Mouse (Mus musculus): ENCODE data around the gene Morn4. TPM values are rescaled to one million over a fixed set of nuclear protein-coding genes. Genes with fewer than 3 reads are reported as not detected.

Gene Morn4
- polyA plus RNA-seq, 1 experiment from 2014 or later = 27.6 TPM

DNA sequence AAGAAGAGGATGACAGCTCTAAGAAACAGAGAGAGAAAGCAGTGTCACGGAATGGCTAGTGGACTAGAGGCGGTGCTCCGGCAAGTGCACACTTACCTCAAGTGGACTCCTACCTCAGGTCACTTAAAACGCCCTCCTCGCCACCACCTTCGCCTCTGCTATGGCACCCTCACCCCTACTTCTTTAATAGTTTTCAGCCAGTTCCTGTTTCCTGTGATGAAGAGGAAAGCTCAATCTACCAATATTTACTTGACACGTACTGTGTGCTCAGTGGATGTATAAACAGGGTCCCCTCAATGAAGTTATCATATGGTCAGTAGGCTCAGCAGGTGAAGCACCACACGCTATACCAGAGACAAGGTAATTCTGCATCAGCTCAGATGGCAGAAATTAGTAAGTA is 7.6 kb downstream of the Morn4 start:
- Histone ChIP-seq H3K4me3 (ENCODE audit: low read depth, low read length) (no peak overlapping the region), H3K4me2 (replicated peaks; ENCODE audit: low read depth, low read length) (no peak overlapping the region), H3K4me1 (ENCODE audit: control insufficient read depth, insufficient read depth, low read length) (no peaks in the 10 kb centered on the region), H3K27me3 (ENCODE audit: control insufficient read depth, insufficient read depth, low read length) (no peaks in the 10 kb centered on the region), H3K9ac (replicated peaks; ENCODE audit: low read depth, low read length) (no peak overlapping the region), H3K36me3 (ENCODE audit: control insufficient read depth, insufficient read depth, low read length) (peaks cover 8% of the 10 kb centered on the region), H3K27ac (ENCODE audit: low read length) (no peak overlapping the region), H3K9me3 (ENCODE audit: control insufficient read depth, low read depth, low read length) (no peaks in the 10 kb centered on the region)
- no peak for ATAC-seq (ENCODE audit: insufficient number of reproducible peaks, insufficient read depth, low FRiP score, low read depth)
- 91% methylated on average over 8 of the region's 8 CpGs for WGBS

DNA sequence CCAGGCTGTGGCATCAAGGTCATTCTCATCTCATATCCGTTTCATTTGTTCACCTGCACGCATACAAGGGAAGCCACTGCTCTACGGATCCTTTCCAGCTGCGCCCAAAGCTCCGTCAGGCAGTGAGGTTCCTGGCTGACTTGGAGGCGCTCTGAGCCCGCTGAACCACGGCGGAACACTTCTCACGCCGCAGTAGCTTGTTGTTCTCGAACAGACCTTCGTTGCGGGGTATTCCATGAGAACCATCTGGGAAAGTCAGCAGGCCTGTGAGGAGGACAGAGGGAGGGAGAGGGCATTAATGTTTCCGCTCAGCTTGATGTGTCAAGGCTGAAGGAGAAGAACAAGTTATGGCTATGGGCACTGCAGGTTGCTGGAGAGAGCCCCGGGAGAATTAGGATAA is 10.2 kb downstream of the Morn4 start:
- H3K4me1 ChIP-seq (ENCODE audit: control insufficient read depth, insufficient read depth, low read length) = no peaks in the 10 kb centered on the region
- H3K36me3 ChIP-seq (ENCODE audit: control insufficient read depth, insufficient read depth, low read length) = peaks cover 8% of the 10 kb centered on the region
- H3K9ac ChIP-seq (replicated peaks; ENCODE audit: low read depth, low read length) = no peak overlapping the region
- H3K27ac ChIP-seq (ENCODE audit: low read length) = no peak overlapping the region
- H3K4me3 ChIP-seq (ENCODE audit: low read depth, low read length) = no peak overlapping the region
- WGBS = 90% methylated on average over 16 of the region's 16 CpGs
- no peaks in the 10 kb centered on the region for H3K27me3 ChIP-seq (ENCODE audit: control insufficient read depth, insufficient read depth, low read length)
- no peak for ATAC-seq (ENCODE audit: insufficient number of reproducible peaks, insufficient read depth, low FRiP score, low read depth)
- no peaks in the 10 kb centered on the region for H3K9me3 ChIP-seq (ENCODE audit: control insufficient read depth, low read depth, low read length)
- no peak overlapping the region for H3K4me2 ChIP-seq (replicated peaks; ENCODE audit: low read depth, low read length)

DNA sequence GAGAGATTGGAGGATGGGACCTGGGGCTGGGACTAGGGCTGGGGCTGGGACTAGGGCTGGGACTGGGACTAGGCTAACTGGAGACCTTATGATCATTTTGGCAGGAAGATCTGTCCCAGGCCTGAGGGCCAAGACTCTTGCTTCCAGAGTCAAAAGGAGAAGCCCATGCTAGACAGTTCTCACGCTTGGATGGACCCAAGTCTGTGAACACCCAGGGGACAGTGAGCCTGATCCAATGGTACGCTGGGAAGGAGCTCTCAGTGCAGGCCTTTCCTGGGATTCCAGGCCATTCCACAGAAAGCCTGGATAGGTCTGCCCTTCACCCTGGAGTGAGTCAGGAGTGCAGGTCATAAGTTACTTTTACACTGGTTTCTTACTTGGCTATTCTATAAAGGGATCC is 11.1 kb downstream of the Morn4 start:
- WGBS = 87% methylated on average over 2 of the region's 2 CpGs
- no peak for ATAC-seq (ENCODE audit: insufficient number of reproducible peaks, insufficient read depth, low FRiP score, low read depth)
- Histone ChIP-seq H3K4me1 (ENCODE audit: control insufficient read depth, insufficient read depth, low read length) (no peaks in the 10 kb centered on the region), H3K4me2 (replicated peaks; ENCODE audit: low read depth, low read length) (no peak overlapping the region), H3K27ac (ENCODE audit: low read length) (no peak overlapping the region), H3K36me3 (ENCODE audit: control insufficient read depth, insufficient read depth, low read length) (peaks cover 8% of the 10 kb centered on the region), H3K9me3 (ENCODE audit: control insufficient read depth, low read depth, low read length) (no peaks in the 10 kb centered on the region), H3K4me3 (ENCODE audit: low read depth, low read length) (no peak overlapping the region), H3K9ac (replicated peaks; ENCODE audit: low read depth, low read length) (no peak overlapping the region), H3K27me3 (ENCODE audit: control insufficient read depth, insufficient read depth, low read length) (no peaks in the 10 kb centered on the region)

DNA sequence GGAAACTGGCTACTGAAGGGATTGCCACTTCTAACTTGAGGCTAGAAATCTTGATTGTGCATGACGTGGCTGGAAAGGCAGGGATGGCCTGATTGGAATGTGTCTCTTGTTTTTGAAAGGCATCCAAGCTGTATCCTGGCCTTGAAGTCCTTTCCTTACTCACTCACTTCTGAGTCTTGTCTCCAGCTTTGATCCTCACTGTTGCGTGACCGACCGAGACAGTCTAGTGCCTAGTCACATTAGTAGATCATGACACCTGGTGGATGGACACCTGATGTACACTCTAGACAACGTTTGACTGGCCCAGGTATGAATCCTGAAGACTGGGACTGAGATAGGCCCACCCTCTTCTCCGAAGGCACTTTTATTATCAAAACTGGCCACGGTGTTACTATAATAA is 13.4 kb downstream of the Morn4 start:
- WGBS = 77% methylated on average over 7 of the region's 7 CpGs
- H3K4me3 ChIP-seq (ENCODE audit: low read depth, low read length) = no peak overlapping the region
- no peaks in the 10 kb centered on the region for H3K4me1 ChIP-seq (ENCODE audit: control insufficient read depth, insufficient read depth, low read length)
- no peaks in the 10 kb centered on the region for H3K9me3 ChIP-seq (ENCODE audit: control insufficient read depth, low read depth, low read length)
- H3K9ac ChIP-seq (replicated peaks; ENCODE audit: low read depth, low read length) = no peak overlapping the region
- H3K27ac ChIP-seq (ENCODE audit: low read length) = no peak overlapping the region
- no peaks in the 10 kb centered on the region for H3K27me3 ChIP-seq (ENCODE audit: control insufficient read depth, insufficient read depth, low read length)
- no peak for ATAC-seq (ENCODE audit: insufficient number of reproducible peaks, insufficient read depth, low FRiP score, low read depth)
- H3K4me2 ChIP-seq (replicated peaks; ENCODE audit: low read depth, low read length) = no peak overlapping the region
- H3K36me3 ChIP-seq (ENCODE audit: control insufficient read depth, insufficient read depth, low read length) = peaks cover 8% of the 10 kb centered on the region

DNA sequence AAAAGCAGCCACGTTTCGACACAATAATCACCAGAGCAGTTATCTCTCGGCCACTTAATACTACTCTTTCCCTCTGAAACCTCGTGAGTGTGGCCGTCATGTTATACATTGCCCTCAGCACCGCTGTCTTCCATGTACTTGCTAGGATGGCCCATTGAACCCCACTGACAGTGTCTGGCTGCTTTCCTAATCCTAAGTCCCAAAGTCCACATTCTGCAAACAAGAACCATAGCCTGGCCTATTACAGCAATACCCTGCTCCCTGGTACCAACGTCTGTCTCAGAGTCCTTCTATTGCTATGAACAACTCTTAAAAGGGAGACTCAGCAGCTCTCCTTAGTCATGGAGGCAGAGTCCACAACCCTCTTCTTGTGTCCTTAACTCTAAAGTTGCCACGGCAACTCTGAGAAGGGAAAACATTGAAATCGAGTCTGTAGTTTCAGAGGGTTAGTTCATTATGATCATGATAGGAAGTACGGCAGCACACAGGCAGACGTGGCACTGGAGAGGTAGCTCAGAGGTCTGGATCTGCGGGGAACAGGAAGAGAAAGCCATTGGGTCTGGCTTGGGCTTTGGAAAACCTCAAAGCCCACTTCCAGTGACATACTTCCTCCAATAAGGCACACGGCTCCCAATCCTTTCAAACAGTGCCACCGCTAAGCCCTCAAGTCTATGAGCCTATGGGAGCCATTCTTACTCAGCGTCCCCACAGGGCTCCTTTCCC is 14.1 kb downstream of the Morn4 start:
- no peak for ATAC-seq (ENCODE audit: insufficient number of reproducible peaks, insufficient read depth, low FRiP score, low read depth)
- H3K9ac ChIP-seq (replicated peaks; ENCODE audit: low read depth, low read length) = no peak overlapping the region
- 78% methylated on average over 15 of the region's 15 CpGs for WGBS
- no peaks in the 10 kb centered on the region for H3K27me3 ChIP-seq (ENCODE audit: control insufficient read depth, insufficient read depth, low read length)
- no peaks in the 10 kb centered on the region for H3K4me1 ChIP-seq (ENCODE audit: control insufficient read depth, insufficient read depth, low read length)
- no peak overlapping the region for H3K4me2 ChIP-seq (replicated peaks; ENCODE audit: low read depth, low read length)
- H3K4me3 ChIP-seq (ENCODE audit: low read depth, low read length) = no peak overlapping the region
- H3K9me3 ChIP-seq (ENCODE audit: control insufficient read depth, low read depth, low read length) = no peaks in the 10 kb centered on the region
- no peak overlapping the region for H3K27ac ChIP-seq (ENCODE audit: low read length)
- peaks cover 8% of the 10 kb centered on the region for H3K36me3 ChIP-seq (ENCODE audit: control insufficient read depth, insufficient read depth, low read length)

DNA sequence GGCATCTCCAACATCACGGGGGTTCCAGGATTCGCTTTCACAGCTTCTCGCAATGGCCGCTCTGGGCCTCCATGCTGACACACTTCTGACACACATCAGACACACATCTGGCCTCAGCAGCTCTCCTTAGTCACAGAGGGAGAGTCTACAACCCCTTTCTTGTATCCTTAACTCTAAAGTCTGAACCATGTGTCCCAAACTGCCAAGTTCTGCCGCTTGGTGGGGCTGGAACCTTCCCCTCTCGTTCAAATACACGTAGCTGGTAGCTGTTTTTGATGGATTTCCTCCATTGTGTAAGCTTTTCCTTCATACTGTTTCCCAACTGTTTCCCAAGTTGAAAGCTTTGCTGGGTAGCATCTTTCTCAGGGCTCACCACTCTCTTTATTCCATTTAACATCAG is 14.9 kb downstream of the Morn4 start:
- Histone ChIP-seq H3K27me3 (ENCODE audit: control insufficient read depth, insufficient read depth, low read length) (no peaks in the 10 kb centered on the region), H3K9me3 (ENCODE audit: control insufficient read depth, low read depth, low read length) (no peaks in the 10 kb centered on the region), H3K4me3 (ENCODE audit: low read depth, low read length) (no peak overlapping the region), H3K4me2 (replicated peaks; ENCODE audit: low read depth, low read length) (no peak overlapping the region), H3K9ac (replicated peaks; ENCODE audit: low read depth, low read length) (no peak overlapping the region), H3K4me1 (ENCODE audit: control insufficient read depth, insufficient read depth, low read length) (no peaks in the 10 kb centered on the region), H3K27ac (ENCODE audit: low read length) (no peak overlapping the region), H3K36me3 (ENCODE audit: control insufficient read depth, insufficient read depth, low read length) (peaks cover 8% of the 10 kb centered on the region)
- 73% methylated on average over 7 of the region's 7 CpGs for WGBS
- no peak for ATAC-seq (ENCODE audit: insufficient number of reproducible peaks, insufficient read depth, low FRiP score, low read depth)

DNA sequence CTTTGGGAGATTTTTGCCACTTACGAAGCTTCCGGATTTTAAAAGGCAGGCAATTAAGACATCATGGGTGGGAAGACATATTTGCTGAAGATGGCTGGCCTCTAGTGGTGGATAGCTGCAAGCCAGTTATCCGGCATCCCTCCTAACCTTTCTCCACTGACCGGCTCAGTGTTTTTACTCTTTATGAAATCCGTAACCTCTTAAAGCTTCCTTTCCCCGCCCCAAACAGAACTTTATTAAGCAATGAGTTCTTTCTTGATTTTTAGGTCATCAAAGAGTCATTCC is 17.0 kb downstream of the Morn4 start:
- Histone ChIP-seq H3K27me3 (ENCODE audit: control insufficient read depth, insufficient read depth, low read length) (no peaks in the 10 kb centered on the region), H3K4me1 (ENCODE audit: control insufficient read depth, insufficient read depth, low read length) (no peaks in the 10 kb centered on the region), H3K4me3 (ENCODE audit: low read depth, low read length) (no peak overlapping the region), H3K36me3 (ENCODE audit: control insufficient read depth, insufficient read depth, low read length) (no peaks in the 10 kb centered on the region), H3K4me2 (replicated peaks; ENCODE audit: low read depth, low read length) (no peak overlapping the region), H3K9me3 (ENCODE audit: control insufficient read depth, low read depth, low read length) (no peaks in the 10 kb centered on the region), H3K27ac (ENCODE audit: low read length) (no peak overlapping the region), H3K9ac (replicated peaks; ENCODE audit: low read depth, low read length) (no peak overlapping the region)
- 52% methylated on average over 6 of the region's 6 CpGs for WGBS
- ATAC-seq (ENCODE audit: insufficient number of reproducible peaks, insufficient read depth, low FRiP score, low read depth) = no peak

DNA sequence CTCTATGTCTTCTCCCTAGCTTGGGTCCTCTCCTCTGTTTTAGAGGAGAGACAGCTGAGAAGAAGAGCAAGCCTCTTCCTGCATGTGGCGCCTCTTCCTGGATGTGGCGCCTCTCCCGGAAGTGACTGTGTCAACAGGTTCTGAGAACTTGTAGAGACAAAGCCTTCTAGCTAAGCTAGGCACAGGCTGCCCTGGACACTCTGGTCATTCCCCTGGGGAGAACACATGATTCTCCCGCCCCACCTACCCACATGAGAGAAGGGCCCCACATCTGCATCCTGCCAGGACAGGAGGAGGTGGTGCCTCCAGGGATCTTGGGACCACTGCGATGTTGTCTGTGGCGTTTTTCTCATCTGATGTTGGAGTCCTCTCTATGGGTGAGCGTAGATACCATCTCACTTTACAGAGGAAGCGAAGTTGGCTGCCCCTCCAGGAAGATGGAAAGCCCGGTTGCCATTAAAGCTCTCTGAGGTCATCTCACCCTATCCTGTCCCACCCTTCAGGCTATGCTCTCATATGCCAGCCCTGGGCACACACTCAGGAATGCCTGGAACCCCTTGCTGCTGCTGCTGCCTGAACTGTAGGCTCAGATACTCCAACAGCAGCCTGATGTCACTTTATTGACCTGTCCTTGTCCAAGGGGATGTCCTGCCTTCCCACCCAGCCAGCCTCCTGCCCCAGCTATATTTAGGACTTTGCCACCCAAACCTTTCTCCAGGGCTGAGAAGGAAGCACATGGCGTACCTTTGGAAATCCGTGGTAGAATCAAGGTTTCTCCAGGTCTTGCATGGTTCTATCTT is 17.5 kb downstream of the Morn4 start:
- 79% methylated on average over 11 of the region's 11 CpGs for WGBS
- Histone ChIP-seq H3K4me3 (ENCODE audit: low read depth, low read length) (no peak overlapping the region), H3K27ac (ENCODE audit: low read length) (no peak overlapping the region)

More for the DNA sequence above, 17.5 kb downstream of the Morn4 start:
- H3K4me2 ChIP-seq (replicated peaks; ENCODE audit: low read depth, low read length) = no peak overlapping the region
- no peak for ATAC-seq (ENCODE audit: insufficient number of reproducible peaks, insufficient read depth, low FRiP score, low read depth)
- no peak overlapping the region for H3K9ac ChIP-seq (replicated peaks; ENCODE audit: low read depth, low read length)
- no peaks in the 10 kb centered on the region for H3K27me3 ChIP-seq (ENCODE audit: control insufficient read depth, insufficient read depth, low read length)
- no peaks in the 10 kb centered on the region for H3K36me3 ChIP-seq (ENCODE audit: control insufficient read depth, insufficient read depth, low read length)
- H3K4me1 ChIP-seq (ENCODE audit: control insufficient read depth, insufficient read depth, low read length) = no peaks in the 10 kb centered on the region
- H3K9me3 ChIP-seq (ENCODE audit: control insufficient read depth, low read depth, low read length) = no peaks in the 10 kb centered on the region

Data from stomach, embryonic 14.5 days (tissue).